Mouse (Mus musculus): ENCODE results near the gene St8sia2.

DNA sequence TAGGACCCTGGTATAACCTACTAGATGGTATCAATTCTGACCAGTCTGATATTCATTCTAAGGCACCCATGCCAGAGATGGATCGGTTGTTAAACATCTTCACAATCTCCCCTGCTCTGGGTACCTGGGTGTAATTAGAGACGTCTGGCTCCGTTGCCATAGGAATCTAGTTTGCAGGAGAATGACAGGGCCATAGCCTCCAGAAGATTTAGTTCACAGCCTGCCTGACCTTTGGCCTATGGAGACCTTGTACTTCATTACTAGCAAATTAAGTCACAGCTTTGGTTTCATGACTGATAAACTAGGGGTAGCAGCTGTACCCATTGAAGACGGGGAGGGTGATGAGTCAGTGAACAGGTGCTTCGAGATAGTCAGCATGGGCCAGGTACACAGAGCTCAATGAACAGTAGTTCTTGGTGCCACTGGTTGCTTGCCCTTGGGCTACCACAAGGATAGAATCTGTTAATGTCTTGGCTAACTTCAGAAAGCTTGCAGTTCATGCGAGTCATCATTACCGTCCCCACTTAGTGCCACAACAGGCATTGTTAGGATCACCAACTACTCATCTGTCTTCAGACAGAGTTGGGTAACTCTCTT lies 4.4 kb downstream of the St8sia2 start:
- no peak for TF ChIP-seq CTCF (IDR thresholded peaks at IDR 0.05; ENCODE audit: low read depth)
- no peak for TF ChIP-seq EP300 (IDR thresholded peaks at IDR 0.05; ENCODE audit: low read depth)
